Mouse (Mus musculus) embryonic facial prominence, embryonic 11.5 days (tissue): ENCODE data around the gene Cnmd. TPM values are rescaled to one million over a fixed set of nuclear protein-coding genes. Genes with fewer than 3 reads are reported as not detected.

Experiments
- polyA plus RNA-seq: library from polyadenylated mRNA; unstranded; fragments of >200 nt; fragmentation: Nextera tagmentation; extraction: Ambion mirVana; gene quantifications from 2 replicates; pipeline ENCODE4 v1.2.1, GENCODE M21; 2014

Gene Cnmd
- polyA plus RNA-seq, 1 experiment from 2014 or later: 9.4 TPM

Other genes with a start within 250 kb of the Cnmd start
- 22.0 and 22.8 TPM in 2 replicates for gene Kbtbd7, start 235.7 kb downstream of the Cnmd start, polyA plus RNA-seq
- 6.3 and 7.4 TPM in 2 replicates for gene Kbtbd6, start 210.3 kb downstream of the Cnmd start, polyA plus RNA-seq
- gene Elf1, start 181.0 kb downstream of the Cnmd start, polyA plus RNA-seq: 8.3 and 10.1 TPM in 2 replicates
- 62.6 and 69.4 TPM in 2 replicates for gene Wbp4, start 180.7 kb downstream of the Cnmd start, polyA plus RNA-seq
- 176 and 186 TPM in 2 replicates for gene Sugt1, start 74.5 kb downstream of the Cnmd start, polyA plus RNA-seq
- gene Pcdh8, start 109.1 kb upstream of the Cnmd start, polyA plus RNA-seq: 2.8 and 3.1 TPM in 2 replicates